Mouse (Mus musculus): ENCODE measurements at regions not wholly inside any gene's neighbourhood (a gene's known extent, or its start where the extent isn't known, plus 50 kb on each side); places are given as distances from the start of the nearest gene placed in this dataset.

DNA sequence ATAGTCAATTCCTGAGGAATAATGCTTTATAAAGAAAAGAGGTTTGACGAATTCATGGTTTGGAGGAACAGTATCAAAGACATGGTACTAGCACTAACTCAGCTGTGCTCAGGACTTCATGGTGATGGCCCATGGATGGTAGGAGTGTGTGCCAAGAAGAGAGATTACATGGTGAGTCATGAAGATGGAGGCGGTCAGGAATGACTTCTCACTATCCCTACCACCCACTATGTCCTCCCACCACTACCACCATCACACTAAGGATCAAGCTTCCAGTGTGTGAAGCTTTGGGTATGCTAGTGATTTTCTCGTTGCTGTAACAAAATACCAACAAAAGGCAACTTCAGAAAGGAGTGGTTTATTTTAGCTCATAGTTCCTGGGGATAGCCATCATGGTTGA is 142.1 kb downstream of the Ddx1 start:
- no peak for TF ChIP-seq CTCF (IDR thresholded peaks at IDR 0.05; ENCODE audit: control insufficient read depth, insufficient read depth, insufficient replicate concordance, low read depth, low read length)
- TF ChIP-seq POLR2A (IDR thresholded peaks at IDR 0.05; ENCODE audit: control insufficient read depth, low read depth, low read length) = no peak

Data from testis, adult 2 months (tissue).